Mouse (Mus musculus) spleen, postnatal 10 days (tissue): Measurements from ENCODE around the gene Bri3bp.
"Not testable (repeated sequence)": the region's sequence is repeated elsewhere in the genome, so short reads cannot be mapped to it uniquely, and the experiment has no call there.

Experiments used
- DNase-seq, 2 experiments: peaks; one replicate each; pipeline ENCODE4 v3.0.0; 2021 to 2022; ENCODE audit warnings: low spot score in 2 of 2

Bri3bp gene

GRCm38 (mm10) chr5:125409348-125410090 lies 31.8 kb upstream of the Bri3bp start:
- peak in 1 of 2 experiments; percentile 46 for DNase-seq

GRCm38 (mm10) chr5:125411972-125412530 lies 29.3 kb upstream of the Bri3bp start:
- peak; percentile 74 to 89 for DNase-seq

- DNase-seq, result not testable (repeated sequence)
These were observed 28.8 kb upstream of the Bri3bp start for GRCm38 (mm10) chr5:125412536-125412935.

GRCm38 (mm10) chr5:125413763-125414162 lies 27.6 kb upstream of the Bri3bp start:
- no peak for DNase-seq

- DNase-seq, result no peak
These were observed 25.2 kb upstream of the Bri3bp start for GRCm38 (mm10) chr5:125416183-125416582.

- DNase-seq, result no peak
These were observed 22.7 kb upstream of the Bri3bp start for GRCm38 (mm10) chr5:125418636-125419035.

- DNase-seq, result no peak
These were observed 22.2 kb upstream of the Bri3bp start for GRCm38 (mm10) chr5:125419124-125419523.

GRCm38 (mm10) chr5:125425698-125426276 lies 15.6 kb upstream of the Bri3bp start:
- DNase-seq, result no peak

- no peak for DNase-seq
These were observed 15.0 kb upstream of the Bri3bp start for GRCm38 (mm10) chr5:125426343-125426742.

- not testable (repeated sequence) for DNase-seq
These were observed 9.0 kb upstream of the Bri3bp start for GRCm38 (mm10) chr5:125432324-125432723.

GRCm38 (mm10) chr5:125433793-125434337 lies 7.5 kb upstream of the Bri3bp start, which contains the start of gene Dhx37:
TSS of gene Dhx37 (minus strand) at chr5:125434121.
- DNase-seq, result peak; percentile 86 to 95

- DNase-seq, result peak in 1 of 2 experiments; percentile 43
These were observed 7.0 kb upstream of the Bri3bp start for GRCm38 (mm10) chr5:125434347-125434746.

GRCm38 (mm10) chr5:125440583-125441233 lies 660 bp upstream of the Bri3bp start:
- DNase-seq, result no peak

- peak; percentile 42 for DNase-seq
These were observed 998 bp downstream of the Bri3bp start for GRCm38 (mm10) chr5:125442136-125442995.

GRCm38 (mm10) chr5:125443335-125443734 lies 2.0 kb downstream of the Bri3bp start:
- DNase-seq, result no peak

- no peak for DNase-seq
These were observed 2.5 kb downstream of the Bri3bp start for GRCm38 (mm10) chr5:125443915-125444314.

GRCm38 (mm10) chr5:125444554-125444953 lies 3.2 kb downstream of the Bri3bp start:
- no peak for DNase-seq

GRCm38 (mm10) chr5:125446344-125446743 lies 5.0 kb downstream of the Bri3bp start:
- DNase-seq, result no peak

GRCm38 (mm10) chr5:125448026-125448425 lies 6.7 kb downstream of the Bri3bp start:
- no peak for DNase-seq

- no peak for DNase-seq
These were observed 7.3 kb downstream of the Bri3bp start for GRCm38 (mm10) chr5:125448631-125449030.

GRCm38 (mm10) chr5:125449306-125449705 lies 7.9 kb downstream of the Bri3bp start:
- DNase-seq, result no peak
